Mouse (Mus musculus) liver, embryonic 11.5 days (tissue): ENCODE measurements around the gene Spred3. TPM values are rescaled to one million over a fixed set of nuclear protein-coding genes. Genes with fewer than 3 reads are reported as not detected.

Source experiments
- ATAC-seq: fragments of 200-750 bp; cut with Nextera tagmentation; replicated peaks from 2 replicates; pipeline ENCODE4 v1.8.0; 2017; ENCODE audit warnings: moderate number of reproducible peaks, mild to moderate bottlenecking, moderate TSS enrichment, moderate library complexity; ENCODE audit not compliant: low FRiP score
- DNase-seq: peaks from one replicate; pipeline ENCODE4 v3.0.0-alpha.2; 2017; ENCODE audit warnings: low spot score
- H3K27ac ChIP-seq: fragments of 300-500 bp; sonication (generic); 2 replicates; pipeline ENCODE4 v1.5.1; 2014; ENCODE audit warnings: mild to moderate bottlenecking, low read depth, low read length, control low read depth
- H3K27me3 ChIP-seq: fragments of 300-500 bp; sonication (generic); replicated peaks from 2 replicates; pipeline ENCODE4 v1.6.1; 2014; ENCODE audit warnings: low read length, mixed read lengths; ENCODE audit not compliant: control insufficient read depth, insufficient read depth
- H3K36me3 ChIP-seq: fragments of 300-500 bp; sonication (generic); 2 replicates; pipeline ENCODE4 v1.6.1; 2014; ENCODE audit warnings: mild to moderate bottlenecking, low read length, moderate library complexity, mixed read lengths; ENCODE audit not compliant: control insufficient read depth, insufficient read depth
- H3K4me1 ChIP-seq: fragments of 300-500 bp; sonication (generic); replicated peaks from 2 replicates; pipeline ENCODE4 v1.6.1; 2014; ENCODE audit warnings: low read length, mixed read lengths; ENCODE audit not compliant: control insufficient read depth, insufficient read depth
- H3K4me2 ChIP-seq: fragments of 300-500 bp; sonication (generic); 2 replicates; pipeline ENCODE4 v1.6.1; 2014; ENCODE audit warnings: mild to moderate bottlenecking, control low read depth, moderate library complexity
- H3K4me3 ChIP-seq: fragments of 300-500 bp; sonication (generic); 2 replicates; pipeline ENCODE4 v1.5.1; 2014; ENCODE audit warnings: low read depth, low read length, control low read depth
- H3K9ac ChIP-seq: fragments of 300-500 bp; sonication (generic); 2 replicates; pipeline ENCODE4 v1.6.1; 2014; ENCODE audit warnings: low read depth, low read length, control low read depth
- H3K9me3 ChIP-seq: fragments of 300-500 bp; sonication (generic); 2 replicates; pipeline ENCODE4 v1.6.1; 2016; ENCODE audit warnings: low read length, inconsistent platforms, mixed read lengths; ENCODE audit not compliant: control insufficient read depth
- WGBS: fragments of 180-500 bp; shearing (Covaris S2); extraction: QIAGEN DNeasy Blood & Tissue Kit; methylation state at CpG from one replicate; pipeline ENCODE4 v1.1.7; 2014; 5-methylcytosine and 5-hydroxymethylcytosine counted together
- polyA plus RNA-seq: library from polyadenylated mRNA; unstranded; fragments of >200 nt; fragmentation: Nextera tagmentation; extraction: Ambion mirVana; gene quantifications from 2 replicates; pipeline ENCODE4 v1.2.1, GENCODE M21; 2014

Spred3 gene
- polyA plus RNA-seq, 1 experiment from 2014 or later, result 1.0 TPM

DNA sequence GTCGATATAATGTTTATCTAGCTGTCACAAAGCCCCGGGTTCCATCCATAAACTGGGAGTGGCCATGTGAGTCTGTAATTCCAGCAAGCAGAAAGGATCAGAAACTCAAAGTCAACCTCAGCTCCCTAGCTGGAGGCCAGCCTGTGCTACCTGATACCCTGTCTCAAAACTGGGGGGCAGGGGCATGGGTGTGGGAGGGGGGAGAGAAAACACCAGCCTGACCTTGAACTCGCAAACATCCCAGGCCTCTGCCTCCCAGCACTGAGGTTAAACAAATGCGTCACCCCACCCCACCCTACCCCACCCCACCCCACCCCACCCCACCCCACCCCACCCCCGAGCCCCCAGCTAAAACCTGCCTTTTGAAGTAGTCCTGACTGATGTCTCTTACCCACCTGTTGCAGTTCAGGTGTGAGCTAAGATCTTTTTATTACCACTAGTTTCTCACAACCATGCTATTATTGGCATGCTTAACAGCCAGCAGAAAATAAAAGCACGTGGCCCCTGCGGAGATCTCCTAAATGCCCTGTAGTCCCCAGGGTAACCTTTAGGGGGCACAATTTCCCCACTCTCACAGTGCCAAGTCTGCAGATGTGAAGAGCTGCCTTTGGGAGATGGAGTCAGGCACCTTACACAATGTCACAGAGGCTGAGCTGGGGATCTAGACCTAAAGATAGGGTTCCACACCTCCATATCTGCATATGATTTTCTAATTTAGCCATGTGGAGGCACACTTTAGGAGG lies 43.9 kb downstream of the Spred3 start:
- Histone ChIP-seq H3K27me3 (no peaks in the 10 kb centered on the region), H3K4me1 (peaks cover 15% of the 10 kb centered on the region), H3K27ac (no peak overlapping the region), H3K9ac (no peak overlapping the region), H3K9me3 (no peaks in the 10 kb centered on the region), H3K4me3 (no peak overlapping the region), H3K36me3 (no peaks in the 10 kb centered on the region), H3K4me2 (no peak overlapping the region)
- DNase-seq, result peak; percentile 46
- 12% methylated on average over 7 of the region's 7 CpGs for WGBS
- no peak; the same call in 1 of the 2 replicates for ATAC-seq

DNA sequence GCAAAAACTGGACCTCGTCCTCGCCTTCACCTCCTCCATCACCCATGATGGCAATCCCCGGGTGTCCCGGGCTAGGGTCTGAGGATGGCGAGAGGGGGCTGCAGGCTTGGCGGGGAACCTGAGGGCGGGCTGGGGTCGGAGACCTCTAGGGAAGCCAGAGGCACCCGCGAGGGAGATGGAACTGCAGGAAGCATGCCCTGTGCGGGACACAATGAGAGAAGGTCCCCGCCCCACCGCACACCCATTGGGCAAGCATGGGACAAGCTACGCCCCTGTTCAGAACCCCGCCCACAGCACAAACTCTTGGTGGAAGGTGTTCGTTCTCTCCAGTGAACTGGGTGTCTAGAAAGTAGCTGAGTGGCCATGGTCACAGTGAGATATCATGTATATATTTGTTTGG lies 45.2 kb downstream of the Spred3 start, which contains the start of gene Ryr1:
Gene Ryr1 (minus strand): TSS at position 210 of the 400 bp plus-strand sequence.
- Histone ChIP-seq H3K9me3 (no peaks in the 10 kb centered on the region), H3K27me3 (no peaks in the 10 kb centered on the region), H3K4me3 (peak within 1 kb of the TSS; percentile 47), H3K36me3 (no peaks in the 10 kb centered on the region), H3K4me2 (peak within 1 kb of the TSS; percentile 75), H3K9ac (peak within 1 kb of the TSS; percentile 57; the same call in 1 of the 2 replicates), H3K27ac (no peak within 1 kb of the TSS), H3K4me1 (peaks cover 15% of the 10 kb centered on the region)
- ATAC-seq, result peak; percentile 86
- under 1% methylated on average over 16 of the region's 16 CpGs for WGBS
- DNase-seq, result peak; percentile 72

DNA sequence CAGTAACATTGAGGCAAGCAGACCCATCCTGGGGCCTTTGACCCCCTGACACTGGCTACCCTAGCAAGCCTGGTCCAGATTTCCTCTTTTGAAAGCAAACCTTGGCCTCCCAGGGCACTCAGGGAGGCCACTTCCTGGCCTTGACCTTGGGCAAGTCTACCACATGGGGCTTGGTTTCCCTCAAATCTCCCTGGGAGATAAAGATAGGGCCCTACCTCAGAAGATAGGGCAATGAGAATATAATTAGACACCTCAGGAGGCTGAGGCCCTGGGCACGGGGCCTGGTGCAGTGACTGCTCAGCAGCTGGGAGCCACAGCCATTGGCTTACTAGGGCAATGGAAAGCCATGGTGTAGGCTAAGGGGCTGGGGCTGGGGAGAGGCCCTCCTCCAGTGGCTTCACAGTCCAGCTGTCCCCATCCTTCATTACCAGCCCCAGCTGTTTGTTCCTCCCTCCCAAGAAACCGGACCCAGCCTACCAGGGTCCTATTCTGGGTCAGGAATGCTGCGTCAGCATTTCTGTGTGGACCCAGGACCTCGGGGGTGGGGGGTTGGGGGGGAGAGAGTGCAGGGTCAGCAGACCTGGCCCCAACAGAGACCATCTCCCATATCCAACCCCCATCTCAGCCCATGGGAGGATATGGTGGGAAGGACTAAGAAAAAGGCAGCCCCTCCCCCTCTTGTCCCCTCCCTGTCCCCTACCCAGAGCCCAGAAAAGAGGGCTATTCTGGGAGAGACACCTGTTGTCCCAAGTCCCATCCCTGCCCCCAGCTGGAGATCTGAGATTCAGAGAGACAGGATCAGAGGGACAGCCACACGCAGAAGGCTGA lies 46.5 kb downstream of the Spred3 start:
- Histone ChIP-seq H3K9me3 (no peaks in the 10 kb centered on the region), H3K36me3 (no peaks in the 10 kb centered on the region), H3K9ac (no peak overlapping the region), H3K27ac (no peak overlapping the region), H3K4me2 (no peak overlapping the region), H3K27me3 (no peaks in the 10 kb centered on the region), H3K4me3 (no peak overlapping the region), H3K4me1 (peaks cover 15% of the 10 kb centered on the region)
- ATAC-seq (no peak), DNase-seq (no peak)
- 45% methylated on average over 5 of the region's 5 CpGs for WGBS

DNA sequence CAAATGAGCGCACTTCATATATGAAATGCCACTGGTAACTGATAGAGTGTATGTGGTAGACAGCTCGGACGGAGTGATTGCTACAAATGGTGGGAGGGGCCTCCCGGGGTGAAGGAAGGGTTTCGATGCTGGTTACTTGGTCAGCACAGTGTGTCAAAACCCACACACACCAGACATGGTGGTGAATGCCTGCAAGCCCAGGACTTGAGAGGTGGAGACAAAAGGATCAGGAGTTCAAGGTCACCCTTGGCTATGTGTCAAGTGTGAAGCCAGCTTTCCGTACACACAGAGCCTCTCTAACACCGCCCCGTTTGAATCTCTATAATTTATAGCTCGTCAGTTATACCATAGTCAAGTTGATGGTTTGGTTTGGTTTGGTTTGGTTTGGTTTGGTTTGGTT lies 47.4 kb downstream of the Spred3 start:
- DNase-seq, result no peak
- Histone ChIP-seq H3K27me3 (no peaks in the 10 kb centered on the region), H3K4me3 (no peak overlapping the region), H3K4me1 (peaks cover 15% of the 10 kb centered on the region), H3K4me2 (no peak overlapping the region), H3K36me3 (no peaks in the 10 kb centered on the region), H3K27ac (no peak overlapping the region), H3K9ac (no peak overlapping the region), H3K9me3 (no peaks in the 10 kb centered on the region)
- no peak for ATAC-seq
- WGBS, result 81% methylated on average over 9 of the region's 9 CpGs

DNA sequence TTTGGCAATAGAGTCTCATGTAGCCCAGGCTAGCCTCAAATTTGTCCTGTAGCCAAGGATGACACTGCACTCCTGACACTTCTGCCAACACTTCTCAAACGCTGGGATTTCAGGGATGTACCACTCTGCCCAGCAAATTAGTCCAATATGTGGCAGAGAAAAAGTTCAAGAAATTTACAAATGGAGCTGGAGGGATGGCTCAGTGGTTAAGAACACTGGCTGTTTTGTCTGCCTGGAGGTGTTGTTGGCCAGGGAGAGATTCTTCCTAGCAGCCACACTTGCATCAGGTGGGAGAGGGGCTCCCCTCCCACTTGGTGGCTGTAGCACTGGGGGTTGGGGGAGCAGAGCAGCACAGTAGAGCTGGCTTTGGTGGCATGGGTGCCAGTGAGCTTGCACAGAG lies 50.7 kb downstream of the Spred3 start:
- Histone ChIP-seq H3K4me2 (no peak overlapping the region), H3K36me3 (no peaks in the 10 kb centered on the region), H3K9ac (no peak overlapping the region), H3K4me1 (peaks cover 5% of the 10 kb centered on the region), H3K27me3 (no peaks in the 10 kb centered on the region), H3K9me3 (no peaks in the 10 kb centered on the region), H3K4me3 (no peak overlapping the region), H3K27ac (no peak overlapping the region)
- DNase-seq (no peak), ATAC-seq (no peak)
- WGBS, result 75% methylated on average over 1 of the region's 1 CpGs

DNA sequence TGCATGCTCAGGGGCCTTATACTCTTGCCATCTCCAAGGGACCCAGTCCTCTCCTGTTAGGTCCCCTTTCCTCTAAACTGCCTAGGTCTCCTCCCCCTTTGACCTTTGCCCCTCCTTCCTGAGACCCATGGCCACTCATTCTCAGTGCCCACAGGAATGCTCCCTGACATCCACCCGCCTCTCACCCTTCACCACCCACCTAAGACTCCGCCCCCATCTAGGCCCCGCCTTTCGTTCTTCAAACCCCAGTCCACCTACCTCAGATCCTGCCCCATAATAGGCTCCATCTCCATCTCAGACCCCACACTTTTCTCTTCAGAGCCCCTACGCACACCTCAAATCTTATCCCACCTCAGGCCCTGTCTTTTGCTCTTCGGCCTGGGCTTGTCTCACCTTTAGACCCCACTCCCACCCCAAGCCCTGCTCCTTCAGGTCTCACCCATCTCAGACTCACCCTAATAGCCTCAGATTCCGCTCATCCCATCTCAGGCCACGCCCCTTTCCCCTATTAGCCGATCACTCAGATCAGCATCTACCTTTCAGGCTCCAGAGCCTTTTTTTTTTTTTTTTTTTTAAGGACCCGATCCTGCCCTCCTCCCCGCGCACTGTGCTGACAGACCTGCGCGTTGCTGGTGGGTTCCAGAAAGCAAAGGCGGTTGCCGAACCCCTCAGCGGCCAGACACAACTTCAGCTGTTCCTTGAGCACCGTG lies 51.9 kb downstream of the Spred3 start:
- H3K36me3 ChIP-seq, result no peaks in the 10 kb centered on the region
- no peak overlapping the region for H3K4me3 ChIP-seq
- DNase-seq, result no peak
- no peaks in the 10 kb centered on the region for H3K9me3 ChIP-seq
- no peak overlapping the region for H3K9ac ChIP-seq
- no peak for ATAC-seq
- H3K4me2 ChIP-seq, result no peak overlapping the region
- H3K27ac ChIP-seq, result no peak overlapping the region
- no peaks in the 10 kb centered on the region for H3K27me3 ChIP-seq
- WGBS, result 21% methylated on average over 18 of the region's 18 CpGs
- no peaks in the 10 kb centered on the region for H3K4me1 ChIP-seq

DNA sequence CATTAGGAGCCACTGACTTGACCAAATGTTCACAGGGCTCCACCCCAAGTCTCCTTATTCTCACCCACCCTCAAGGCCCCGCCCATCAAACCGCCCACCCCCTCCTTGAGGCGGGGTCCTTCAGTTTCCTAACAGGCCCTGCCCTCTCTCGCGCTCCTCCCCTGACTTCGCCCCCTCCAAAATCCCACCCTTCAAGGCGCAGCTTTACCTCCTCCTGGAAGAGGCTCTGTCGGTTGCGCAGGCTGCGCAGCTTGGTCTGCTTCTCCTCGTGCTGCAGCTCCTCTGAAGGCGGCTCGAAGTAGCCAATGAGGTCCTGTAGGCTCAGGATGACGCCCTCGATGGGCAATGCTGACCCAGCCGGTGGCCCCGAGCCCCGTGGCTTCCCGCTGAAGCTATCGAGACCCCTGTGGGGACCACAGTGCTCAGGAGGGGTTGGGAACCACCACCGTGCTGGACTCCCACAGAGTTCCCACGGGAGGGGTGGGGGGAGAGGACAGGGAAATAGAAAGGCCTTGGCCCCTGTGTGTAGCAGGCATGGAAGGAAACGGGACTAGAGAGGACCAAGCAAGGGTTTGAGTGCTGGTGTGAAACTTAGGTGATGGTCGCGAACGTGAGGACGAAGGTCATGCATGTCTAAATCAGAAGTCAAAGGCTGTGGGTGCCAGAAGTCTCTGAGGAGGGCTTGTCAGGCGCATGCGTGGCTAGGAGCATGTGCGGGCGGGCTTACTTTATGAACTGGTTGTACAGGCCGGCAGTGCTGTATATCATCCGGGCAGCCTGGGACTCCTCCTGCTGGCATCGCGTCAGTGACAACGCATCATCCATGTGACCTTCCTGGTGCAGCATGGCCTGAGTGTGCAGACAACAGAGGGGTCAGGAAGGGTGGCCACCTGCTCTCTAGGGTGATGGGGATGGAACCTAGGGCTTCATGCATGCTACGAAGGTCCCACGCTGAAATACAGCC lies 60.9 kb downstream of the Spred3 start:
- Histone ChIP-seq H3K27ac (no peak overlapping the region), H3K4me3 (no peak overlapping the region), H3K4me1 (no peaks in the 10 kb centered on the region), H3K9ac (no peak overlapping the region), H3K36me3 (no peaks in the 10 kb centered on the region), H3K4me2 (peak overlapping the region; percentile 22), H3K9me3 (no peaks in the 10 kb centered on the region), H3K27me3 (no peaks in the 10 kb centered on the region; the same call in 1 of the 2 replicates)
- 33% methylated on average over 38 of the region's 38 CpGs for WGBS
- peak; percentile 40 for DNase-seq
- ATAC-seq, result peak; percentile 47; the same call in 1 of the 2 replicates
